Mouse (Mus musculus) forebrain, embryonic 16.5 days (tissue): Measurements from ENCODE around the gene Slc22a3. TPM values are rescaled to one million over a fixed set of nuclear protein-coding genes. Genes with fewer than 3 reads are reported as not detected.

Experiments
- ATAC-seq: fragments of 200-750 bp; cut with Nextera tagmentation; 2 replicates; pipeline ENCODE4 v1.8.0; 2017; ENCODE audit warnings: mild to moderate bottlenecking, moderate library complexity
- H3K27ac ChIP-seq: fragments of 300-500 bp; sonication (generic); 2 replicates; pipeline ENCODE4 v1.5.1; 2014; ENCODE audit warnings: low read length, control low read depth
- H3K27me3 ChIP-seq: fragments of 300-500 bp; sonication (generic); replicated peaks from 2 replicates; pipeline ENCODE4 v1.6.1; 2014; ENCODE audit warnings: low read length; ENCODE audit not compliant: control insufficient read depth, insufficient read depth
- H3K36me3 ChIP-seq: fragments of 300-500 bp; sonication (generic); 2 replicates; pipeline ENCODE4 v1.6.1; 2014; ENCODE audit not compliant: control insufficient read depth, insufficient read depth
- H3K4me1 ChIP-seq: fragments of 300-500 bp; sonication (generic); replicated peaks from 2 replicates; pipeline ENCODE4 v1.6.1; 2014; ENCODE audit warnings: low read length; ENCODE audit not compliant: control insufficient read depth, insufficient read depth
- H3K4me2 ChIP-seq: fragments of 300-500 bp; sonication (generic); 2 replicates; pipeline ENCODE4 v1.6.1; 2014; ENCODE audit warnings: mild to moderate bottlenecking, low read length, control low read depth
- H3K4me3 ChIP-seq: fragments of 300-500 bp; sonication (generic); replicated peaks from 2 replicates; pipeline ENCODE4 v1.5.1; 2014; ENCODE audit warnings: mild to moderate bottlenecking, low read length, control low read depth
- H3K9ac ChIP-seq: fragments of 300-500 bp; sonication (generic); replicated peaks from 2 replicates; pipeline ENCODE4 v1.6.1; 2014; ENCODE audit warnings: low read depth, low read length, control low read depth
- H3K9me3 ChIP-seq: fragments of 300-500 bp; sonication (generic); 2 replicates; pipeline ENCODE4 v1.6.1; 2016; ENCODE audit warnings: low read length; ENCODE audit not compliant: control insufficient read depth
- WGBS: fragments of 180-500 bp; shearing (Covaris S2); extraction: QIAGEN DNeasy Blood & Tissue Kit; methylation state at CpG from one replicate; pipeline ENCODE4 v1.1.7; 2014; 5-methylcytosine and 5-hydroxymethylcytosine counted together
- polyA plus RNA-seq: library from polyadenylated mRNA; unstranded; fragments of >200 nt; fragmentation: Nextera tagmentation; extraction: Ambion mirVana; gene quantifications from 2 replicates; pipeline ENCODE4 v1.2.1, GENCODE M21; 2015

Gene Slc22a3
- polyA plus RNA-seq, 1 experiment from 2014 or later, result 1.1 TPM

DNA sequence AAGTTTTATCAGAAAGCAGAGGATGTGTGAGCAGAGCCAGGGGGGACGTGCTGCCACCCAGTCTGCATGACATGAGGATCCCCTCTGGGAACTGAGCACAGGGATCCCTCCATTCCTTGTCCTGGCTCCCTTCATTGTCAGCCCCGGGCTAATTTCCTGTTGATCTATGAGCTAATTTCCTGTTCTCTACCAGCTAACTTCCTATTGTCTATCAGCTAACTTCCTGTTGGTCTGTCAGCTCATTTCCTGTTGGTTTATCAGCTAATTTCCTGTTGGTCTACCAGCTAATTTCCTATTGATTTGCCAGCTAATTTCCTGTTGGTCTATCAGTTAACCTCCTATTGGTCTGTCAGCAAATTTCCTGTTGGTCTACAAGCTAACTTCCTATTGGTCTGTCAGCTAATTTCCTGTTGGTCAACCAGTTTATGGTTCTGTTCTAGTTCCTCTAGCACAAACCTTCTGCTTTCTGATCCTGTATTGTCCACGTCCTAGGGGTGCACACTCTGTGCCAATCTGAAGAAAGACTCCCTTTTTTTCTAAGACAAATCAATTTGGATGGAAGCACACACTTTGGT, 32.9 kb downstream of the Slc22a3 start:
- H3K9ac ChIP-seq, result no peak overlapping the region
- H3K27me3 ChIP-seq, result no peaks in the 10 kb centered on the region
- H3K4me2 ChIP-seq, result no peak overlapping the region
- WGBS, result 77% methylated on average over 3 of the region's 3 CpGs
- H3K4me3 ChIP-seq, result no peak overlapping the region
- H3K36me3 ChIP-seq, result no peaks in the 10 kb centered on the region
- no peak for ATAC-seq
- H3K27ac ChIP-seq, result no peak overlapping the region
- H3K9me3 ChIP-seq, result no peaks in the 10 kb centered on the region
- no peaks in the 10 kb centered on the region for H3K4me1 ChIP-seq

DNA sequence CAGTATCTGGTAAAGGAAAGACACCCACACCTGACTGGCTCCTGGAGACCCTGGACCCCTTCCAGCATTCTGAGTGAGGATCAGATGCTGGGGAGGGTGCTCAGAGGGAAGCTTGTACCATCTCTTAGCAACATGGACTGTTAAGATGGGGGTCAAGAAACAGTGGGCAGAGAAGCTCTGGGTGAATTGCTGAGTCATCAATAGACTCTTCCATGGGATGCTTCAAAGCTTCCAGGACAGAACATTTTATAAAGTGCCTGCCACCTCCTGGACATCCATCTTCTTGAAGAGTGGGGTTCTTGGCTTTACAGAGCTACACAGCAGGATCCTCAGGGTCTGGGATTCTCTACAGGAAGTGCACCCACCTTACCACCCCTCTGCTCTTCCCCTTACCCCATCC, 35.0 kb downstream of the Slc22a3 start:
- Histone ChIP-seq H3K27ac (no peak overlapping the region), H3K4me1 (no peaks in the 10 kb centered on the region), H3K4me3 (no peak overlapping the region), H3K27me3 (no peaks in the 10 kb centered on the region), H3K36me3 (no peaks in the 10 kb centered on the region), H3K9ac (no peak overlapping the region), H3K4me2 (no peak overlapping the region), H3K9me3 (no peaks in the 10 kb centered on the region)
- no peak for ATAC-seq

DNA sequence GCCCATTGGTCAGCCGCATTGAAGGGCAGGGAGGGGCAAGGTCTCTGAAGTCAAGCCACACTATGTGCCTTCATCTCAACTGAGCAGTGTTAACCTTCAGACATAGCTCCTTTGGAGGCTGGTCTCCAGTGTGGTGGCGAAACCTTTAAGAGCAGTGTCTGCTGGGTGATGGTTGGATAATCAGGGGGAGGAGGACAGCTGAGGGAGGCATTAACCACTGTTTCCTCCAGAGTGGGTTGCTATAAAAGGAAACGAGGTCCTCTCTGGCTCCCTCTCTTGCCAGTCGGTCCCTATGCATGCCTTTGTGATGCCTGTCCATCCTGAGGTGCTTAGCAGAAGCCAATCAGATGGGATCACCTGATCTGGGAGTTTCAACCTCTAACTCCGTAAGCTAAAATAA, 38.8 kb downstream of the Slc22a3 start:
- no peak for ATAC-seq
- no peaks in the 10 kb centered on the region for H3K36me3 ChIP-seq
- 78% methylated on average over 5 of the region's 5 CpGs for WGBS

DNA sequence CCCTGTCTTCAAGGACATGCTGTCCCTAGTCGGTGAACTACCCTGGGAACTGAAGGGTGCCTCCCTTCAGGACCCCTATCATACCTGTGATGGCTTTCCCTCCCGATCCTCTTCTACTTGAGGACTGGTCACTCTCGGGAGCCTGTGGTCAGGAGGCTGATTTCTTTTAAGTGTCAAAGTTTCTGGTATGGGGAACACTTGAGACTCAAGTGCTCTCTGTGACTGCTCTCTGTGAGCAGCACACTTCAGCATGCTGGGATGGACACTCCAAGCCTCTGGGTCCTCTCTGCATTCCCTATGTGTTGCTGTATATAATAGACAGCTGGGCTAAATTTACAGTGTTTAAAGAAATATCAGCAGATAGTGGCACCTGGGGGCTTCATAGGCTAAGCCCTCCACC, 39.9 kb downstream of the Slc22a3 start:
- 86% methylated on average over 3 of the region's 3 CpGs for WGBS
- Histone ChIP-seq H3K4me1 (no peaks in the 10 kb centered on the region), H3K4me3 (no peak overlapping the region), H3K9me3 (no peaks in the 10 kb centered on the region), H3K4me2 (no peak overlapping the region), H3K36me3 (no peaks in the 10 kb centered on the region), H3K27me3 (no peaks in the 10 kb centered on the region), H3K9ac (no peak overlapping the region), H3K27ac (no peak overlapping the region)
- ATAC-seq, result no peak

More for the DNA sequence above, 38.8 kb downstream of the Slc22a3 start:
- Histone ChIP-seq H3K27ac (no peak overlapping the region), H3K27me3 (no peaks in the 10 kb centered on the region), H3K9ac (no peak overlapping the region), H3K4me2 (no peak overlapping the region), H3K4me1 (no peaks in the 10 kb centered on the region), H3K9me3 (no peaks in the 10 kb centered on the region), H3K4me3 (no peak overlapping the region)

DNA sequence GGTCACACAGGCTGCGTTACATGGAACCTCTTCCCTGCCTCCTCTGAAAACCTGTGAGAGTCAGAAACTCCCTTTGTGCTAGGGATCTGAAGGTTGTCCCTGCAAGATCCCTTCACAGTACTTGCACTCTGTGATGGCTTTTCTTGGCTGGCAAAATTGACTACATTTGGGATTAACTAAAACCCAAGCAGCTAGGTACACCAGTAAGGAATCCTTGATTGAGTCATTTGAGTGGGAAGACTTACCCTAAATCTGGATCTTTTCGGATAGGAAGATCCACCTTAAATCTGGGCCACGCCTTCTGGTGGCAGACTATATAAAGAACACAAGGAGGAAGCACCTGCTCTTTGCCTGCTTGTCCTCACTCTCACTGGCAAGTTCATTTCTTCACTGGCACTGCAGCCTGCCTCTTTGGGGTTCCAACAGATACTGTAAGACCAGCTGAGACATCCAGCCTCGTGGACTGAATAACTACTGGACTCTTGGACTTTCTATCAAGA, 41.0 kb downstream of the Slc22a3 start:
- Histone ChIP-seq H3K27ac (no peak overlapping the region), H3K27me3 (no peaks in the 10 kb centered on the region), H3K9ac (no peak overlapping the region), H3K4me1 (no peaks in the 10 kb centered on the region), H3K4me3 (no peak overlapping the region), H3K36me3 (no peaks in the 10 kb centered on the region), H3K4me2 (no peak overlapping the region), H3K9me3 (no peaks in the 10 kb centered on the region)
- 81% methylated on average over 4 of the region's 4 CpGs for WGBS
- ATAC-seq, result no peak

DNA sequence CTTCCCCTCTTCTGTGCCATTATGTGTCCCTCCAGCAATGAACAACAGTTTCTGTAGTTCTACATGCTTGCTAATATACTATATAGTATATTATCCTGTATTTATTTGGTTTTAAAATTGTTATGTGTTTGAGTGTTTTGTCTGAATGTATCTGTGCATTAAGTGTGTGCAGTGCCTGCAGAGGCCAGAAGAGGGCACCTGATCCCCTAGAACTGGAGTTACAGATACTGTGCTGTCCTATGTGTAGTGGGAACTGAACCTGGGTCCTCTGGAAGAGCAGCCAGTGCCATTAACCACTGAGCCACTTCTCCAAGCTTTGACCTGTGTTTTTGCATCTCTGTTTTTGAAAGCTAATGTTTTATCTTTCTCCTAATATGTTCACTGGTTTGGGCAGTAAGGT, 46.3 kb downstream of the Slc22a3 start:
- Histone ChIP-seq H3K27me3 (no peaks in the 10 kb centered on the region), H3K9me3 (no peaks in the 10 kb centered on the region), H3K4me2 (no peak overlapping the region), H3K27ac (no peak overlapping the region), H3K36me3 (no peaks in the 10 kb centered on the region), H3K4me3 (no peak overlapping the region), H3K4me1 (no peaks in the 10 kb centered on the region), H3K9ac (no peak overlapping the region)
- ATAC-seq, result no peak

DNA sequence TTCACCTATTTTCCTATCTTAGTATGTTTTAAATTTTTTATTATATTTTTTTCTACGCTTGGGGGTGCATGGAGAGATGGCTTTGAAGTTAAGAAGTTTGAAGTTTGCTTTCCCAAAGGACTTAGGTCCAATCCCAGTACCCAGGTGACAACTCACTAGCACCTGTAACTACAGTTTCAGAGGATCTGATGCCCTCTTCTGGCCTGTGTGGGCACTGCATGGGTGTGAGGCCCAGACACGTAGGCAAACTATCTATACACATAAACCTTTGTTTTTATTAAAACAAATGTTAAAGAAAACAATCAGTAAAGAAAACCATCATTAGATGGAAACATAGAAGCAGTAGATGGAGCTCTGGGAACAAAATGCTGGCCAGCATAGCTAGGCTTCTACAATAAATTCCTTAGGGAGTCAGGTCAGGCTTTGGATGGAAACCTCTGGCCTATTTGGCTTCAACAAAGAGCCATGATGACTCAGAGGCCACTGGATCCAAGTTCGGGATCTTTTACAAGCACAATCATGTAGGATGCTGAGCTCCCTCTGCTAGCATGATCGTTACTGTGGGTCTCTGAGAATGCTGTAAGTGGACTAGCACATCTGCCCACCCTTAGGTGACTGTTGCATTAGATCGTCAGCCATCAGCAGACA, 52.2 kb downstream of the Slc22a3 start:
- 78% methylated on average over 5 of the region's 5 CpGs for WGBS
- ATAC-seq, result no peak

DNA sequence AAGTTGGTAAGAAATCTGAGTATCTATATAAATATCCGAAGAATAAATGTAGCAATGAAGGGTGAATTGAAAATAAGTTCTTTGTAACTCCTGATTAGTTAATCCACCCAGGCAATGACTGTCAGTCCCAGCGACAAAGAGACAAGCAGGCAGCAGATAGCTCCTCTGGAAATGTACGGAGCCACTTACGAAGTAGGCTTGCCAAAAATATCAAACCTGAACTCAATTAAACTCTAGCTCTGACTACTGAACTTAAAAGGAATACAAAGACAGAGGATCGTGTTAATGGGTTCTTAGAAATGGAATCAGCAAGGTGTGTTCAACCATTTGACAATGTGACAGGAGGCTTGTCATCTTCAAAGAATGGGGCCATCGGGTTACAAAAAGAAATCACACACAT, 53.8 kb downstream of the Slc22a3 start:
- 0 out of 2 replicates have a peak, but pooled peaks cover 3% of the 10 kb centered on the region for H3K4me1 ChIP-seq
- H3K27ac ChIP-seq, result no peak overlapping the region
- no peaks in the 10 kb centered on the region for H3K27me3 ChIP-seq
- ATAC-seq, result no peak
- H3K4me2 ChIP-seq, result no peak overlapping the region
- H3K9me3 ChIP-seq, result no peaks in the 10 kb centered on the region
- no peak overlapping the region for H3K4me3 ChIP-seq
- WGBS, result 66% methylated on average over 6 of the region's 6 CpGs
- no peaks in the 10 kb centered on the region for H3K36me3 ChIP-seq
- H3K9ac ChIP-seq, result no peak overlapping the region

More for the DNA sequence above, 52.2 kb downstream of the Slc22a3 start:
- H3K9ac ChIP-seq, result no peak overlapping the region
- H3K36me3 ChIP-seq, result no peaks in the 10 kb centered on the region
- H3K9me3 ChIP-seq, result no peaks in the 10 kb centered on the region
- no peaks in the 10 kb centered on the region for H3K27me3 ChIP-seq
- no peak overlapping the region for H3K4me2 ChIP-seq
- no peak overlapping the region for H3K4me3 ChIP-seq
- 0 out of 2 replicates have a peak, but pooled peaks cover 3% of the 10 kb centered on the region for H3K4me1 ChIP-seq
- no peak overlapping the region for H3K27ac ChIP-seq

DNA sequence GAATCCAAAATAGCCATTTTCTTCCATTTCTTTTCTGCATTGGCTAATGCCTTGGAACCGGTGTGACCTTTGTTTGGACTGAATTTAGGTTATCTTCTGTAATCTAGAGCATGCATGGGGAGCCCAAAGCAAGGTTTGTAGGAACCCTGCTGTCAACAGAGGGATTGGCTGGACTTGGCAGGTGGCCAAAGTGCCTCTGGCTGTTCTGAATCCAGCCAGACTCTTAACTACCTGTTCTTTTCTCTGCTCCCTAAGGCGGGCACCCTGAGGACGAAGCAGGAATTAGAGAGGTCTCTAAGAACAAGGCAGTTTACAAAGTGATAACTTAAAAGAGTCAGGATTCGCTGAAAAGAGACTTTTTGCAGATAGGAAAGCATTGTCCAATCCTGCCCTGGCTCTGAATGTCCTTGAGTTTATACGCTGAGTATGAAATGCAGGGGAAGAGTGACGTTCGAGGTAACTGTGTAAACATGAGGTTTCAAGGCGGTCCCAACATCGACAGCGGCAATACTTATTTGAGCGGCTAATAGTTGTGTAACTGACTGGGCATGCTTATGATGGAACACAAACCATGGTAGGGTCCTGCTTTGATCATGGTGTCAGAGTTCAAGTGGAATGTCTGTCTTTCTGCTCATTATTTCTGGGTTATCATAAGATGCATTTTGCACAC, 54.5 kb downstream of the Slc22a3 start:
- ATAC-seq, result no peak
- Histone ChIP-seq H3K9me3 (no peaks in the 10 kb centered on the region), H3K9ac (no peak overlapping the region), H3K27ac (no peak overlapping the region), H3K27me3 (no peaks in the 10 kb centered on the region), H3K36me3 (no peaks in the 10 kb centered on the region), H3K4me3 (no peak overlapping the region), H3K4me1 (0 out of 2 replicates have a peak, but pooled peaks cover 3% of the 10 kb centered on the region), H3K4me2 (no peak overlapping the region)
- WGBS, result 60% methylated on average over 11 of the region's 11 CpGs
